Mouse (Mus musculus) heart, adult 18-20 months (tissue): ENCODE data around the gene Ptgir. TPM values are rescaled to one million over a fixed set of nuclear protein-coding genes. Genes with fewer than 3 reads are reported as not detected.

ENCODE experiments used
- DNase-seq, 2 experiments: peaks; one replicate each; pipeline ENCODE4 v3.0.0; 2021 to 2022; ENCODE audit warnings: mixed read lengths in 1 of 2
- total RNA-seq, 2 experiments: library from RNA; stranded (reverse); gene quantifications; 2 replicates each; pipeline ENCODE4 v1.2.3; 2021

Ptgir gene
- total RNA-seq, 2 experiments from 2014 or later, result 1.5 TPM

GRCm38 (mm10) chr7:16916342-16917265 lies 10.3 kb downstream of the Ptgir start:
- DNase-seq, result peak in 1 of 2 experiments; percentile 47

DNA sequence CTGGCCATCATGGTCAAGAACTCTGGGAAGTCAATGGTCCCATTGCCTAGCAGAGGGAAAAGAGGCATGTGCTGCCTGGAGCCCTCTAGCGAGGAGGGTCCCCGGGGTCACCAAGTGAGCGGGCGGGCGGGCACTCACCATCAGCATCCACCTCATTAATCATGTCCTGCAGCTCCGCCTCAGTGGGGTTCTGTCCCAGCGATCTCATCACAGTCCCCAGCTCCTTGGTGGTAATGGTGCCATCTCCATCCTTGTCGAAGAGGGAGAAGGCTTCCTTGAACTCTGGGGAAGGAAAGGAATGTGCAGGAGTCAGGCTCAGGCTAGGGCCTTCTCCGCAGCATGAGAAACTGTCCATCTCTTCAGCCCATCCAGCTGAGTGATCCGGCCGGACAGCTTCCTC lies 11.2 kb downstream of the Ptgir start:
- no peak for DNase-seq

GRCm38 (mm10) chr7:16918014-16918413 lies 11.7 kb downstream of the Ptgir start:
- DNase-seq, result peak in 1 of 2 experiments; percentile 15

- no peak for DNase-seq
These were observed 12.4 kb downstream of the Ptgir start for GRCm38 (mm10) chr7:16918670-16919069.

DNA sequence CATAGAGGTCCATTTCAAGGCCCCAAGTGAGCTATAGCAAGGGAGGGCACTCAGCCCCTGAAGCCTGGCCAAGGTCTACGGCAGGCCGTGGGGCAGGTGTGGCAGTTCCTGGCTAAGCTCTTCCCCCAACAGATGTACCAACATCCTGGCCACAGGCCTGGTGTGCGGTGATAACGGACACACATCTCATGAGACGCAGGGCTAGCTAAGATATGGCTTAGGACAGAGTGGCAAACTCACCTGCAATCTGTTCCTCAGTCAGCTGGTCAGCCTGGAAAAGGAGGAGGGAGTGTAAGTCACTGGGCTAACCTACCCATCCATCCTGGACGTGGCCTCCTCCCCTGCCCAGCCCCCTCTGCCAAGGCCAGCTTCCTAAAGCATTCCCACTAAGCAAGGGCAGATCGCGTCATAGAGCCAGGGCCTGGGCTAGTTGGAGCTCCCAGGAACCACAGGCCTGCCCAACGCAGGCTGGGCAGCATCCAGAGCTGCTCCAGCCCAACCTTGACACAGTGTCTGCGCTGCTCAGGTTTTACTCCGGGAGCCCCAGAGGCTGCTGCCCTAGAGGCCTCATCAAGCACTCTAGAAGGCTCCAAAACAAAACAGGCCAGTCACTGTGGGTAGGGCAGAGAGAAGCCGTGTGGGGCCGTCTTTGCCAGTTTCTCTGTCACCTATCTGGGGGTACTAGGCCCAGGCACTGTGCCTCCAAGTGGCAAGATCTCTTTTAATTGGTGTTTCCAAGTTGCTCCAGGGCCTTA lies 13.3 kb downstream of the Ptgir start:
- no peak for DNase-seq

GRCm38 (mm10) chr7:16920150-16920579 lies 13.9 kb downstream of the Ptgir start:
- no peak for DNase-seq

DNA sequence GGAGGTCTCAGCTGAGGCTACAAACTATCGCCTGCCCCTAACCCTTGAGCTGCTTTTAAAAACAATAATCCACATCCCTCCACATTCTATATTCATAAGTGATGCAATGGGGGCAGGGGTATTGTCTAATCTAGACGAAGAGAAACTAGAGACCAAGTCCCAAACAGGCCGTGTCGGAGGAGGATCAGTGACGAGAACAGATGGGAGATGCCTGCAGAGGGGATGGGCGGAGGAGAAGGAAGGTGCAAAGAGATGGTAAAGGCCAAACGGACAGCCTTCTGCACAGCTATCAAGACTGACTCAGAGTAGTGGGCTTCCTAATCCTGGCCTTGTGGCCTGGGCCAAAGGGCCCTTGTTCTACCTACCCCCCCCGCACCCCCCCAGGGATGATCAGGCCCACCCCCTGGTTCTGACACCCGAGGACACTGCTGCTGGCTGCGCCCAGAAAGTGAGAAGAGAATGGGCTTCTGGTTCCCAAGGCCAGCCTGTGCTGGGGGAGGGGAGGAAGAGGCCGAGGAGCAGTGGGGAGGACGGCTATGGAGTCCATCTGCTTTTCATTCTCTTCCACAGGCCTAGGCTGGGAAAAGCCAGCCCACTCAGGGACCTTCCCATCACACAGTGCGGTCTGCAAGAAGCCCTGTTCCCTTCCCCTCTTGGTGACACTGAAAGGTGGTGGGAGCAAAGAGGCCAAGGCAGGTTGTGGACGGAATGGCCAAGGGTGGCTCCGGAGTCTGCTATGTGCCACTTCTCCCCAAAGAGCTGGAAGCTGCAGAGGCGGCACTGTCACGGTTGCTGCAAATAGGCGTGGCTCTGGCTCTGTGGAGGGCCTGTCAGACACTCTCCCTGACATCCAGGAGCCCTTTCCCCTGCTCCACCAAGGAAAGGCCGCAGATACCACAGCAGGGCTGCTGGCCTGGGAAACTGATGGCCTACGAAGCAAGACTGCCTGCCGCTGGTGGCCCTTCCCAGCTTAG lies 14.8 kb downstream of the Ptgir start:
- peak in 1 of 2 experiments; percentile 43 for DNase-seq

DNA sequence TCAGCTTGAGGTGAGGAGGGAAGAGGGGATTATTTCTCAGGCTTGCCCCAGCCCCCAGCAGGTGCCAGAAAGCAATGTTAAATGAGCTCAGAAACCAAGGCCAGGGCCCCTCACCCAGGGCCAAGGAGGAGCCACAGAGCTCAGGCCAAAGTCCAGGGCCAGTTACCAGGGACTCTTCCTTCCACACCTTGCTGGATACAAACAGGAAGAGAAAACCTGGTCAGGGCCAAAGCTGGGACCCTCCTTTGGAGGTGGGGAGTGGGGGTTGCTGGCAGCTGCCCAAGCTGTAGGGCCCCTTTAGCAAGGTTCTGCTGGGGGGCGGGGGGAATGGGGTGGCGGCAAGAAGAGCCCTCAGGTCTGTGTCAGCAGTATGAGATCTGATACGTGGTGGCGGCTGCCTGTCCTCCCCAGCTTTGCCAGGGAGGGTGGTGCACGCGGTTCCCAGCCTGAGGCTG lies 15.6 kb downstream of the Ptgir start:
- no peak for DNase-seq

GRCm38 (mm10) chr7:16922360-16922973 lies 16.2 kb downstream of the Ptgir start:
- peak in 1 of 2 experiments; percentile 25 for DNase-seq

DNA sequence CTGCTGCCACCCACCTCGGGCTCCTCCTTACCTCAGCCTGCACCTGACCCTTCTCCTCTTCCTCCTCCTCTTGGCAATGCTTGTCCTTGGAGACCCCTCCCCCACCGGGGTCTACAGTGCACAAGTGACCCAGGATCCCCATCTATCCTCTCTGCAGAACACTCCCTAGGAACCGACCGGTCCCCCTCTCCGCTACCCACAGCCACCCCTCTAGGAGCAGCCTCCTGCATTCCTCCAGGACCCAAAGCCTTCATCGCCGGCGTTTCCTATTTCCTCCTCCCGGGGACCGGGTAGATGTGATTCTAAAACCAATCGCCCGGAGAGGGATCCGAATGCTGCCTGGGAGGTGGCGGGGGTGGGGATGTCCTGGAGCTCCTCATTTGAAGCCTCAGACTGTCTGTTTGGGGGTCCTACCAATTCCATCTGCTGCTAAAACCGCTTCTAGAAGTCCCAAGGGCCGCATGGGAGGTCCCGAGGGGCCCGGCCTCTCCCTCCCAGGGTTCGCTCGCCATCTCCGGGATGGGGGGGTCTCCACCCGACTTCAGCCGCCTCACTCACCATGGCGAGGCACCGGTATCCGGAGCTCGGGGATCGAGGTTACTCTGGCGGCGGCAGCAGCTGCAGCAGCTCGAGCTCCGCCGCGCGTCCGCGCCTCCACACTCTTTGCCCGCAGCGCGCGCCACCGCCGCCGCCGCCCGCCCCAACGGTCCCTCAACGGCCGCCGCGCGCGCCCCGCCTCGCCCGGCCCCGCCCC lies 17.2 kb downstream of the Ptgir start:
- peak in 1 of 2 experiments; percentile 35 for DNase-seq

DNA sequence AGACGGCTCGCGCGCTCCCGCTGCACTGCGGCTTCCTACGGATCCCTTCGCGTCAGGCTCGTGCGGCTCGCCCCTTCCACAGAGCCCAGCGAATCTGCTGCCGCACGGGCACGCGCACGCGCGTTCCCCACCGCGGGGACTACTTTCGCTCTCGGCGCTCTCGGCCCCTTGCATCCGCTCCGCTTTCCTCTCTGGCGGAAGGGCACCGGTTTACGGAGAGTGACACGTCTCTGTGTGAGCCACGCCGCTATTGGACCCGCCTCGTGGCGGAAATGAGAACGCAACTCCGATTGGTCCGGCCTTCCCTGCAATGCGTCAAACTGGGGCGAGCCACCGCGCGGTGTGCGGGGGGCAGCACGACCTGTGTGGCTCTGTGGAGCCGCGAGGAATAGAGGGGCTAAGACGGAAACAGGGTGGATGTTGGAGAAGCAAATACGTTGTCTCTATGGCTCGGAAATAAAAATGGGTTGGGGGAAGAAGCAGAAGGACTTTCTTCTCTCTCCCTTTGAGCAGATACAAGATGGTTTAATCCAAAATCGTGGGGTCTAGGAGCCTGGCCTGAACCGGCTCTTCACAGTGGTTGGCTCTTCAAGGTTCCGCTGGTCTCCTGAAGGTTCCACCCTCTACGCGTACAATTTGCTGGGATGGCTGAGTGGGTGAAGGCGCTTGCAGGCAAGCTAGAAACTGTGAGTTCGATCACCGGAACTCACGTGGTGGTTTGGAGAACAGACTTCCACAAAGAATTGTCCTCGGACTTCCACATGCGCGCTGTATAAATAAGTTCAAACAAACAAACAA lies 17.9 kb downstream of the Ptgir start, which contains the start of gene Calm3:
Gene Calm3 (minus strand): TSS at position 78 of the 798 bp plus-strand sequence.
- peak; percentile 100 for DNase-seq

DNA sequence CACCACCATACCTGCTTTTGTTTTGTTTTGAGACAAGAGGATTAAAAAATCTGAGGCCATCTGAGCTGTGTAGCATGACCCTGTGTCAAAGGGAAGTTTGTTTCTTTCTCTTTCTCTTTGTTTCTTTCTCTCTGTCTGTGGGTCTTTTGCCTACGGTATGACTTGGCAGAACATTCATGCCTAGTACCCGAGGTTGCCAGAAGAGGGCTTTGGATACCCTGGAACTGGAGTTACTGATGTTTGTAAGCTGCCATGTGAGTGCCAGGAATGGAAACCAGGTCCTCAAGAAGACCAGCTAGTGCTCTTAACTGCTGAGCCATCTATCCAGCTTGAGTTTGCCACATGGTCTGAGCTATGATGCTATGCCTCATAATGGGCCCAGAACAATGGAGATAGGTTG lies 22.1 kb downstream of the Ptgir start:
- no peak for DNase-seq

- peak; percentile 63 to 88 for DNase-seq
These were observed 24.6 kb downstream of the Ptgir start for GRCm38 (mm10) chr7:16930850-16931249.

DNA sequence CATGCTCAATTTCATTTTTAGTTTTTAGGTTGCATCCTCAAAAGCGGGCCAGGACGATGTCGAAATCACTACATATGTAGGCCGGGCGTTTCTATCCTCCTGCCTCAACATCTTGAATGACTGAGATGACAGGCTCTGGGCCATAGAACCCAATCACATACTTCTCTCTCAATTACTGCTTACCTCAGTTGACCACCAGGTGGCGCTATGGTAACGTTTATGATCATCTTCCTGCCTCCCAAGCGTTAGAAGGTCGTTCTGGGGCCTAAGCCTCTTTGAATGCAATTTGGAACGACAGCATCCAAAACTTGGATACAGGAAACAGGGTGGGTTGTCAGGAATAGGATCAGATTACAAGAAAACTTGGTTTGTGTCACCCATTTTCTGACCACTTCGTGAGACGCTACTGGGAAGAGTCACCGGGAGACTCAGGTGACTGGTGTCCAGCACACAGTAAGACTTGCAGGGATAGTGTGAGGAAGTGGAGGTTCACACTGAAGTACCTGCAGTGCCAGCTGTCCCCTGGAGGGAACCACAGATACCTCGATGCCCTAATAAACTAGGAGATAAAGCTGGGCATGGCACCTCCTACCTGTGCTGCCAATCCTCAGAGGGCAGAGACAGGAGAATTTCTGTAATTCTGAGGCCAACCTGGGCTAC lies 25.8 kb downstream of the Ptgir start:
- DNase-seq, result peak; percentile 82 to 94

GRCm38 (mm10) chr7:16932704-16933577 lies 26.7 kb downstream of the Ptgir start:
- DNase-seq, result peak; percentile 37 to 74

DNA sequence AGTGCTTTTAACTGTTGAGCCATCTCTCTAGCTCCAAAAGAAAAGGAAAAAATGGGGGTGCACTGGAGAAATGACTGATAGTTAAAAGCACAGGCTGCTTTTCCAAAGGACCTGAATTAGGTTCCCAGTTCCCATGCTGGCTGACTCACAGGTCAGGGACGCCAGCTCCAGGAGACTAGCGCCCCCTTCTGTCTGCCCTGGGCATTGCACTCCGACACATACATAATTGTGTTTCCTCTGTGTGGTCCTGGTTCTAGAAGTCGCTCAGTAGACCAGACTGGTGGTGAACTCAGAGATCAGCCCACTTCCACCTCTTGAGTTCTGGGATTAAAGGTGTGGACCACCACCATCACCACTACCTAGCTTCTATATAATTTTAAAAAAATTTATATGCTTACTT lies 31.0 kb downstream of the Ptgir start:
- DNase-seq, result no peak

- DNase-seq, result no peak
These were observed 32.0 kb downstream of the Ptgir start for GRCm38 (mm10) chr7:16938117-16938791.
